Mouse (Mus musculus): ENCODE results near the gene Ascl5.

DNA sequence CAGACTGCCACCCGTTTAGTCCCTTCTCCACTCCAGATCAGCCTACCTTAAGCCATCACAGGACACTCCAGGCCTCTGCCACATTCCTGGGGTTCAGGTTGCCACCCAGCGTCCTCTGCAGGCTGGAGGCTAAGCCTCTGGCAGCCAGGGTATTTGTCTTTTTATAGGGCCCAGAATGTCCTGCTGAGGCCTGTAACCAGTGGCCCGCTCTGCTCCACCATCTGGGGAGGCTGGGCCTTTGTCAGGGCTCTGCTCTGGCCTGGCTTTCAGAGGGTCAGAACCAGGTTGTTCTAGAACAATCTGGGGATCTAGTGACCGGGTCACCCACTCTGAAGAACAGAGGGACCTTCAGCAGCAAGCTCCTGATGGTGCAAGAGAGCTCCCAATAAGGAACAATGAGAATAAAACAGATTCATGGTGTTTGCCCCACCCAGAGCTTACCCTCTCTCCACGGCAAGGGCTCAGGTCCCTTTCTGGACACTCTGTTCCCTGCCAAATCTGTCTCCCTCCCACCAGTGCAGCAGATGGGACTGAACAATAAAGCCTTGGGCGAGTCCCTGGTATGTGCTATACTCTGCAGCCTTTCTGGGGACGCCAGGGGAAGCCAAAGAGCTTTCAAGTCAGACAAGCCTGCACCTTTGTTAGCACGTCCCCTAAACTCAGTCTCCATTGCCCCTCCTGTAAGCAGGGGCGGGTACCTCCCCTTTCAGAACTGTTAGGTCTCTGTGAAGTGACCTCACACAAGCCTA lies 10.6 kb downstream of the Ascl5 start:
- TF ChIP-seq CTCF (IDR thresholded peaks at IDR 0.05; ENCODE audit: low read depth, low read length): no peak
- TF ChIP-seq POLR2A (IDR thresholded peaks at IDR 0.05; ENCODE audit: extremely low read depth, insufficient read depth, low read length): no peak

All from liver, adult 2 months (tissue).